Mouse (Mus musculus) brain, embryonic 18.5 days (tissue): ENCODE measurements around the gene Lin28a.
A peak's percentile ranks its signal among the peaks of the same experiment; 100 is the strongest.
"Not testable (repeated sequence)": the region's sequence is repeated elsewhere in the genome, so short reads cannot be mapped to it uniquely, and the experiment has no call there.

ENCODE experiments used
- DNase-seq: peaks from one replicate; pipeline ENCODE4 v3.0.0-alpha.2; 2012; ENCODE audit warnings: low read depth, low spot score

Lin28a gene

GRCm38 (mm10) chr4:134019210-134019609 is 569 bp upstream of the Lin28a start:
- DNase-seq, result no peak

- DNase-seq, result no peak
Measured at GRCm38 (mm10) chr4:134018038-134018778, 433 bp downstream of the Lin28a start.

GRCm38 (mm10) chr4:134017201-134017865 is 1.3 kb downstream of the Lin28a start:
- no peak for DNase-seq

- no peak for DNase-seq
Measured at GRCm38 (mm10) chr4:134016767-134017166, 1.9 kb downstream of the Lin28a start.

GRCm38 (mm10) chr4:134016208-134016607 is 2.4 kb downstream of the Lin28a start:
- DNase-seq, result no peak

- no peak for DNase-seq
Measured at GRCm38 (mm10) chr4:134012858-134013528, 5.6 kb downstream of the Lin28a start.

- no peak for DNase-seq
Measured at GRCm38 (mm10) chr4:134011450-134012414, 6.9 kb downstream of the Lin28a start.

- no peak for DNase-seq
Measured at GRCm38 (mm10) chr4:134009709-134010108, 8.9 kb downstream of the Lin28a start.

GRCm38 (mm10) chr4:134006845-134007244 is 11.8 kb downstream of the Lin28a start:
- DNase-seq, result no peak

GRCm38 (mm10) chr4:134005581-134006358 is 12.9 kb downstream of the Lin28a start:
- DNase-seq, result no peak

- DNase-seq, result no peak
Measured at GRCm38 (mm10) chr4:134002903-134003302, 15.7 kb downstream of the Lin28a start.

- no peak for DNase-seq
Measured at GRCm38 (mm10) chr4:134002246-134002645, 16.4 kb downstream of the Lin28a start.

GRCm38 (mm10) chr4:134001710-134002109 is 16.9 kb downstream of the Lin28a start:
- no peak for DNase-seq

- DNase-seq, result peak; percentile 93
Measured at GRCm38 (mm10) chr4:134000466-134001438, 17.9 kb downstream of the Lin28a start, which contains the start of gene Dhdds. Dhdds (minus strand) TSS chr4:134000918.

GRCm38 (mm10) chr4:133994697-133995096 is 23.9 kb downstream of the Lin28a start:
- DNase-seq, result no peak

- DNase-seq, result no peak
Measured at GRCm38 (mm10) chr4:133991087-133991660, 27.5 kb downstream of the Lin28a start.

GRCm38 (mm10) chr4:133990035-133990434 is 28.6 kb downstream of the Lin28a start:
- no peak for DNase-seq

GRCm38 (mm10) chr4:133988289-133988688 is 30.4 kb downstream of the Lin28a start:
- DNase-seq, result not testable (repeated sequence)

- DNase-seq, result no peak
Measured at GRCm38 (mm10) chr4:133982936-133983335, 35.7 kb downstream of the Lin28a start.
